Mouse (Mus musculus) left cerebral cortex, postnatal 4 days (tissue): ENCODE measurements around the gene Bcl2l11. TPM values are rescaled to one million over a fixed set of nuclear protein-coding genes. Genes with fewer than 3 reads are reported as not detected.

ENCODE experiments used
- DNase-seq: peaks from one replicate; pipeline ENCODE4 v3.0.0-alpha.2; 2022
- intact Hi-C: fragments of 180-260 bp; cut with DNase I; formaldehyde crosslinking; loops from one replicate; pipeline ENCODE4 v1.15.1; 2025
- total RNA-seq, 2 experiments: library from RNA; stranded (reverse); gene quantifications; 2 replicates each; pipeline ENCODE4 v1.2.3; 2021

Gene Bcl2l11
- total RNA-seq, 2 experiments from 2014 or later = 7.1 to 8.9 TPM

DNA sequence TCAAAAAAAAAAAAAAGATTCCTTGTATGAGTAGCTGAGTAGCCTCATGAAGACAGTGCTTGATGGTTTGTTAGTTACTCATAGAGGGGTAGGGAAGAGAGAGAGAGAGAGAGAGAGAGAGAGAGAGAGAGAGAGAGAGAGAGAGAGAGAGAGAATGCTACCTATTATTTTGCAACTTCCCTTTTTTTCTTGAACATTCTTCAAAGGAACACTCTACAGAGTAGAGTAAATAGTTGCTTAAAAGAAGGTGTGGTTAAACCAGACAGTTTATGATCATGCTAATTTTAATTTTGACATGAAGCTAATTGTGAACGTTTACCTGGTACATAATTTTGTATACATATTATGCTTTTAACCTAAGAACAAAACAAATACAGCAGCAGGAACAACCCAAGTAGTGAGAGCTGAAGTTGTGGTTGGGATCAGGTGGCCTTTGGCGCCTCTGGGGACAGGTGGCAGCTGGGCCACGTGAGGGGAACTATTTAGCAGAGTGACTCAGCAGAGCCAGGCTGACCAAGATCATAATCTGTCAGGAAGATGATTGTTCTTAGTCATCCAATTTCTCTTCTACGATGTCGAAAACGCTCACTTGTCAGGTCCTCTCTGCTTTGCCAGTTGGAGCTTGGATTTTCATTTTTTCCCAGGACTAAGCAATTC is 78.0 kb downstream of the Bcl2l11 start:
- intact Hi-C loops = no loop called here
- no peak for DNase-seq

DNA sequence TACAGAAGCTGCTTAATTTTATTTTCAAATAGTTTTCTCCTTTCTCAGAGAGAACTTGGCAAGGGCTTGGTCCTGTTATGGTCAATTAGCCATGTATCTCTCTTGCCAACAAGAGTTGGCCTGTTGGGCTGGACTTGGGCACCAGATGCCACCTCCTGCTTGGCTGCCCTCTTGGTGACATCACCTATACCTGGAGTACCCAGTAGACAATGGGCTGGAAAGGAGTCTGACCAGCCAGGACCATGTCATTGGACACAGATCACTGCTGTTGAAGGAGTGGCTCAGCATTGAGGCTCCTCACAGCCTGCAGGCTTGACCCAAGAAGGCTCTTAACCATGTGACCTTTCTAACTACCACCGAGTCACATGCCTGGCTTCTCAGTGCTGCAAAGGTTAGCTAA is 82.7 kb downstream of the Bcl2l11 start:
- intact Hi-C loops = no loop called here
- peak; percentile 52 for DNase-seq

DNA sequence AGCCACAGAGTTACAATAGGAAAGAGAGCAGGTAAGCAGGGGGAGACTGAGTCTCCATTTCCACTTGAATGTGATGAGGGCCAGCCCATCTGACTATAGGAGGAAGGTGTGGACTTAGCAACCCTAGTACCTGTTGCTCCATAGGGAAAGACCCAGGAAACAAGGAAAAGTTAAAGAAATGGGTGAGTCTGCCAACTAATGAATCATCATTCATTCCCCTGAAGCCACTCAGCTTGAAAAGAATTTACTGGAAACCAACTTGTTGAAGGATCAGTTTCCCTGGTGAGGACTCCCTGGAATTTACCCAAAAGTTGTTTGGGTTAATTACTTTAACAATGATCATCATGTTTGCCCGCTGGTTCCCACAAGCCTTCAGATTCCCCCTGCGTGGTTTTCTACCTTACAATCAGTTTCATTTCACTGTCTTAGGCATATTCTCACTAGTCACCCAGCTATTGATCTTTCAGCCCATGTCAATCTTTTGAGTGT is 84.0 kb downstream of the Bcl2l11 start:
- intact Hi-C loops = no loop called here
- DNase-seq = no peak

DNA sequence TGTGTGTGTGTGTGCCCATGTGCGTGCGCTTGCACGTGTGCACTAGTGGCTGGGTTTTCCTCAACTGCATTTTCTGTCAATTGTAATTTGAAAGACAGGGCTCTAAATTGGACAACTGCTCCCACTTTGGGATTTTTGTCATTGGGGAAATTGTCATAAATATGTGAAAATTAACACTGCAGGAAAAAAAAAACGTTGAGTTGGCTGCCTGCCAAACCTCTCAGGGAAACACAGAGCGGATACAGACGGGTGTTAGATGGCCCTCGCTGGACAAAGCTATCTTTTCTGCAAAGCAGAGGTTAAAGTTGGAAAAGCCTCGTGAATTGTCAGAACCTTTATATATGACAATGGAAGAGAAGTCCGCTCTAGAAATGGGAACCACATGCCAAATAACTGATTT is 84.5 kb downstream of the Bcl2l11 start:
- intact Hi-C loops = no loop called here

DNA sequence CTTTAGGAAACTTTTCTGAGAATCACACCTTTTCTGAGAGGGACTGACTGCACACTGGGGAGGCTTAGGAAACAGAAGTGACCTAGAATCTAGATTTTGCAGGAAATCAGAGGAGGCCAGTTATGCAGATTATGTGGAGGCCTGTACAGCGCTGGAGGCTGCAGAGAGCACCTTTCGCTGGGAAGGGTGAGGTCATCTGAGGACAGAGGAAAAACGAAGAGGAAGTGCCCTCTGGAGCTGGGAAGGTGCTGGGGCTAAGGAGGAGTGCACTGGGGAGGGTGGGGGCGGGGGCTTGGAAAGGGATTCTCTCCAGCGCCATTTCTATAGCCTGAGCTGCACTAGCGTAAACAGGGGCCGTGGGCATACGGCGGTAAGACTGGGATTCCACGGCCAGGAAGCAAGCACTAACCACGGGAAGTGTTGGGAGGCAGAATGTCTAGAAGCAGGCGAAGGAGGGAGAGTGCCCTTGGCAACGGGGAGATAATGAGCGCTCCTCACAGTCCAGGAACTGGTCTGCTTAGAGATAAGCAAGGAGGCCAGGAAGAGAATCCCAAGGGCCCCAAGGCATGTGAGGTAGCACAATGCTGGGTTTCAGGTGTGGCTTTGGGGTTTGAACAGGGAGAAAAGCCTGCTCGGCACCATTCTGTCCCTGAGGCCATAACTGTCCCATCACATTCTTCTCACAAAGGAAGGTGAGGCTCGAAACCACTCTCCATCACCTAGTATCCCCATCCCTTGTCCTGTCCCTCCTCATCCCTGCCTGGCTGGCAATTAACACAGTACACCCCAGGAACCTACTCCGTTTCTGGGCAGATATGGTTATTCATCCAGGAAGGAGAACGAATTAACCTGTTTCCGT is 85.4 kb downstream of the Bcl2l11 start:
- intact Hi-C loops = no loop called here
- no peak for DNase-seq

More for the DNA sequence above, 84.5 kb downstream of the Bcl2l11 start:
- no peak for DNase-seq

DNA sequence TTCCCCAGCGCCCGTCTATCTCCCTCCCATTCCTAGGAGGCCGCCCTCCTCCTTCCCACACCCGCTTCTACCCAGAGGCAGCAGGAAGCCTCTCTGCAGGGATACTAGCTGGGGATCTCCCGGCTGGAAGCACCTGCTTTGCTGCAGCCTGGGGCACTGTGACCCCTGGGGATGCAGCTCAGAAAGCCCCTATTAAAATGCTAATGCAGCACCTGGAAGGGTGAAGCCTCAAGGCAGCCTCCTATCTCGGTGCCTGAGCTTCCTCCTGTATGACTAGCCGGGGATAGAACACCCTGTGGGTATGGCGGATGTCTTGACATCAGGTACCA is 86.0 kb downstream of the Bcl2l11 start:
- no peak for DNase-seq
- intact Hi-C loops = no loop called here
